Mouse (Mus musculus) monocyte, adult 5-6 weeks (primary cell): ENCODE results near the gene Pgam1. TPM values are rescaled to one million over a fixed set of nuclear protein-coding genes. Genes with fewer than 3 reads are reported as not detected.
A peak's percentile ranks its signal among the peaks of the same experiment; 100 is the strongest.
"Not testable (repeated sequence)": the region's sequence is repeated elsewhere in the genome, so short reads cannot be mapped to it uniquely, and the experiment has no call there.

Experiments used
- ATAC-seq: fragments of 153-309, 156-312 bp; replicated peaks from 2 replicates; pipeline ENCODE4 v1.8.0; 2017; ENCODE audit warnings: mild to moderate bottlenecking; ENCODE audit not compliant: low TSS enrichment, insufficient number of reproducible peaks, severe bottlenecking, poor library complexity, low FRiP score
- total RNA-seq: library from RNA; stranded (forward); fragments of 200-1000, 200-491, 200-594 nt; gene quantifications from 3 replicates; pipeline ENCODE4 v1.2.3, GENCODE M21; 2017

The Pgam1 gene
- total RNA-seq, 1 experiment from 2014 or later = 120 TPM

DNA sequence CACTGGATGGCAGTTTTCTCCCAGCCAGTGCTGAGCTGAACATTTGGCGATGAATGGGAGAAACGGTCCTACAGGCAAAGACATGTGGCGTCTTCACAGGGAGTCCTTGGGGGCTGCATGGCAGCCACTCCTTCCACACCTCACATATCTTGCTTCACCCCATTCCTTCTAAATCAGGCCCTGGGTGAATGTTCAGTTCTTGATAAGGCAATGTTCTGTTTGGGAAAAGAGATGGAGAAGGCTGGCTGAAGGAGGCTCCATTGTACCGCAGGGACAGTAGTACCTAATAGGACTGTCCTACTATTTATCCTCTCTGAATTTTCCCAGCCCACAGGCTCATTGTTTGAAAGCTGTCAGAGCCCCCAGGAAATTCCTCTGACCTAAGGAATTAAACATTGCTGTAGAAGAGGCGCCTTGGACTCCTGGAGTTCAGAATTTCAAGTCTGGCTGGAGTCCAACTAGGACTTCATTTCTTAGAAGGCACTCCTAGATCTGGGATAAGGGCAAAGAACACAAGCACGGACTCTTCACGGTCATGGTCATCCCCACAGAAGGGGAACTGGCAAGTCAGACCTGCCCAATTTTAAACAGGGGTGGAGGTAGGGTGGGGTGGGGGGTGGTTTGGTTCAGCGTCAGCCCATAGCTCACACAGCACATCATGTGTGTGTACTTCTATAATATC lies 4.5 kb upstream of the Pgam1 start:
- no peak for ATAC-seq

DNA sequence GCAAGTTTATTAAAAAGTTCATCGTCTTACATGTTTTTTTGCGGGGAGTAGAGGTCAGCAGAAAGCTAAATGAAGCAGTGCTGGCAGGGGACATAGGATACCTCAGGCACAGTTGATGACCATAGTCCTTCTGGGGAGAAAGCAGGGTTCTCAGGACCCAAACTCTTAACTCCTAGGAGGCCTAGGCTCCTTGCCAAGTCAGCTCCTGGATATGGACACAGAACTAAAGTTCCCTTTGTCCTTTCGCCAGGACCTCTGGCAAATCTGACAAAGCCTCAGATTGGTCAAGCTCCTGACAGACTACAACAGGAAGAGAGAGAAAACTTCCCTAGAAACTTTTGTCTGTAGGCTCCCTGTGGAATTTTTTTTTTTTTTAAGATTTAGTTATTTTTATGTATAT lies 3.0 kb upstream of the Pgam1 start:
- no peak for ATAC-seq

DNA sequence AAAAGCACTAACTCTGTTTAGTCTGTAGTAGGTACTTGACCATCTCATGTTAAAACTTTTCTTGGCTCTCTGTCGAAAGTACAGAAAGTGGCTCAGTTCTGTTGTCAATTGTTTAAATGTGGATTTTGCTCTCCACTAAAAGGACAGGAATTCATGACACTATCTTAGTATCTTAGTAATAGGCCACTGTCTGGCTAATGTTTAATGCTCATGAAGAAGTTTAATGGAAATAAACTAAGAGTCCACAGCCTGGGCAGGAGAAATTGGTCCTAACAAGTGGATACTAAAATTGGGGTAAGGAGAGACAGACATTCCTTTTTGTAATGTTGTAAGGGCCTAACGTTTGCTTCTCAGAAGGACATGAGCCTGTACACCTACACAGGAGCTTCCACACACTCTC lies 1.3 kb upstream of the Pgam1 start:
- no peak for ATAC-seq

GRCm38 (mm10) chr19:41912121-41913080 lies 678 bp downstream of the Pgam1 start:
- no peak for ATAC-seq

DNA sequence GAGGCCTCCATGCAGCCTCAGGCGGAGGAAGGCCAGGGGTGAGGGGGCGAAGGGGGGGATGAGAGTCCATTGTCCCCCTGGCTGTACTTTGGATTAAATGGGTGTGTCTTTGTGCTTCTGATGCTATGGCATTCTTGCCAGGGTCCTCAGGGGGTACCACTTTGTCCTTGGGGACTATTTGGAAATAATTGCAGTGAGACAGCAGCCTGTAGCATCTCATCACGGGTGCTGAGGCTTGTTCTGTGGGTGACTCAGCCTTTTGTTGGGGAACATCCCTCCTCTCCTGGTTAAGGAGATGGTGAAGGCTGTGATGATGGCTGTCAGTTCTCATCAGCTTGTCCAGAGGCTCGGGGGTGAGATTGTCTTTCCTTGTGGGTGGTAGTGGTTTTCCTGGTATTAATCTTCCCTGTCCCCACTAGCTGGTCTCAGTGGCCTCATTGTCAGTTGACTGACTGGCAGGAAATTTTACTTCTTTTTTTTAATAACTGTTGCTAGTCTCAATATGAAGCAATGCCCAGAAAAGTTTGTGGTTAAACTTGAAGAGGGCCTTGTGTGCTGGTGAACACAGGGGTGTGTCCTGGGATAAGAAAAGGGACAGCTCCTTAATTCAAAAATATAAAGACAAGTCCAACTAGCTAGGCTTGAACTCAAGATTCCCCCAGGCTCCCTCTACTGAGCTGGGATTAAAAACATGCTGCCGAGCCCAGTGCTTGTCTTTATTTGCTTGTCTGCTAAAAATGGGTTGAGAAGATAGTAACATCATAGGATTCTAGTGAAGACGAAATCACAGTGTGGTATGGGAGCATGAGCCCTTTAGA lies 2.3 kb downstream of the Pgam1 start:
- no peak for ATAC-seq

- not testable (repeated sequence) for ATAC-seq
Measured at GRCm38 (mm10) chr19:41914592-41914882, 2.8 kb downstream of the Pgam1 start.

- no peak for ATAC-seq
Measured at GRCm38 (mm10) chr19:41915294-41915693, 3.6 kb downstream of the Pgam1 start.

- ATAC-seq = peak; percentile 48
Measured at GRCm38 (mm10) chr19:41916853-41917252, 5.1 kb downstream of the Pgam1 start.

DNA sequence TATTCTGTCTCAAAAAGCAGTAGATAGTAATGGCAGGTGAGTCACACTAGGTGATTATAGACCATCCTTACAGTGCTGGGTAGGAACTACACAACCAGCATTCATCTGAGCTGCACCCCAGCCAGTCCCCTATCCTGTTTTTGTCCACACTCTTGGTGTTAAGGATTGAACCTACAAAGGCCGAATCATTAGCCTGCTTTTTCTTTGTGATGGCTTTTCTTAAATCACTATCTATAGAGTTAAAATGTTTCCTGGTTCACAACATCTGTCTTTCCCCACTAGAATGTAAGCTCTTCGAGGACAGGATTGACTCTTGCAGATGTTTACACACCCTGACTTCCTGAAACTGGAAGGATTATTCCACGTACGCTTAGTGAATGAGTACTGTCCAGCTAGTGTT lies 7.7 kb downstream of the Pgam1 start:
- no peak for ATAC-seq

- ATAC-seq = no peak
Measured at GRCm38 (mm10) chr19:41920412-41921067, 8.8 kb downstream of the Pgam1 start.

DNA sequence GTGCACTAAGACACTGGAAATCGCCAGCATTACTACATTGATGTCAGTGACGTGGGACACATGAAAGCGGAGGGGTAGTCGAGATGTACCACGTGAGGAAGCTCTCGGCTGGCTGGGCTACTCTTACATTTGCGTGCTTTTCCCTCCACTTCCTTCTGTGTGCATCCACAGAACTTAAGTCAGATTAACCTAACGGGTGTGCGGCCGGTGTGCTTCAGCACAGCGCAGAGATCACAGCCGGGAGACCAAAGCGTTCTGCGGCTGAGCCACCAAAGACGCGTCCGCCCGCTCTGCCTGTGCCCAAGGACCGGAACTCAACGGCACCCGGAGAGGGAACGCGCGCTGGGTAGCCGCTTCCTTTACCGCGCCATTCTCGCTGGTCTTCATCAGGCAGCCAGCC lies 21.0 kb downstream of the Pgam1 start:
- peak; percentile 16; the same call in 1 of the 2 replicates for ATAC-seq

- peak; percentile 99 for ATAC-seq
Measured at GRCm38 (mm10) chr19:41933179-41934086, 21.7 kb downstream of the Pgam1 start, which contains the start of the genes Exosc1 and Zdhhc16. Gene Exosc1 (minus strand): TSS chr19:41933423. Gene Zdhhc16 (plus strand): TSS chr19:41933480.

DNA sequence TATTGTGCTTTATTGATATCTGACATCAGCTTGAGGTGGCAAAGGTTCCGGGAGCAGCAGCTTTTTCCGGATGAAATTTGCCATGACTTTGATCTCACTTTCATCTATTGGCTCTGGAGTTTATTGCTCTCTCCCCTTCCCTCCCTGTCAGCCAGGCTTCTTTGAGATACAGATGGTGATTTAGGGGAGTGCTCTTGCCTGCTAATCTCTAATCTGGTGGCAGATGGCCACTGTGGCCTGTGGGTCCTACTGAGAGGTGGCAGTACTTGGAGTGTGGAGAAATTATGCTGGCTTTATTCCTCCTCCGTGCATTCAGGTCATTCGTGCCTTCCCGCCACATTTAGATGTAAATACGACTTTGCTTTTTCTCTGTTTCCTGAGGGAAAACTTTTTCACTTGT lies 22.4 kb downstream of the Pgam1 start:
- ATAC-seq = no peak

GRCm38 (mm10) chr19:41935921-41936320 lies 24.2 kb downstream of the Pgam1 start:
- no peak for ATAC-seq

DNA sequence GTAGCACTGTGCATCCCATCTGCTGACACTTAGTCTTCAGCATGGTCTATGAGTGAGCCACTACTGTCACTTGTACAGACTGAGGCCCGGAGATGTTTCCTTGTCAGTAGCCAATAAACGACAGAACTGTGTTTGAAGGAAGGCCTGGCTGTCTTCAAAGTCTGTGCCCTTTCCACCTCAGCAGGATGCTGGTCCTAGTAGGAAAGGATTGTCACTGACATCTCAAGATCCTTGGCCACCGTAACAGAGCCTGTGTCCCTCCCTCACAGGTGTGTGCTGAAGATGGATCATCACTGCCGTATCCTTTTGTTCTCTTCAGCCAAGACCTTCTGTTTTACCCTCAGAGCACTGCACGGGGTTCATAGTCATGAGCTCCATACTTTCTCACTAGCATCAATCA lies 26.8 kb downstream of the Pgam1 start:
- ATAC-seq = no peak

DNA sequence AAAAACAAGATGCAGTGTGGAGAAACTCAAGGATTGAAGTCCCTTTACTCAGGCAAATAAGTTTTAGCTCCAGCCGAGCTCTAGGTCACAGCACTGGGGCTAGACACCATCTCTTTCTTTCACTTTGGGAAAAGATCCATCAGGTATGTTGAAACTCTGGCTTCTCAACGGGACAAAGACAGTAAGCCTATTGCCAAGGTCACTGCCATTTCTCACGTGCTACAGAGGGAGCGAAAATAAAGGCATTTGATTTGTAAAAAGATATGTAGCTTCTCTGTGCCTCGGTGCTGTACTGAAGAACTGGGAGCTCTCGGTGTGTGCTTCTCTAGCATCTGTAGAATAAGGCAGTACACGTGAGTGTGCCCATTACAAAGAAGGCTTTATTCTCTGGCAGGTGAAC lies 32.1 kb downstream of the Pgam1 start:
- ATAC-seq = no peak

- no peak for ATAC-seq
Measured at GRCm38 (mm10) chr19:41952287-41952686, 40.6 kb downstream of the Pgam1 start.

DNA sequence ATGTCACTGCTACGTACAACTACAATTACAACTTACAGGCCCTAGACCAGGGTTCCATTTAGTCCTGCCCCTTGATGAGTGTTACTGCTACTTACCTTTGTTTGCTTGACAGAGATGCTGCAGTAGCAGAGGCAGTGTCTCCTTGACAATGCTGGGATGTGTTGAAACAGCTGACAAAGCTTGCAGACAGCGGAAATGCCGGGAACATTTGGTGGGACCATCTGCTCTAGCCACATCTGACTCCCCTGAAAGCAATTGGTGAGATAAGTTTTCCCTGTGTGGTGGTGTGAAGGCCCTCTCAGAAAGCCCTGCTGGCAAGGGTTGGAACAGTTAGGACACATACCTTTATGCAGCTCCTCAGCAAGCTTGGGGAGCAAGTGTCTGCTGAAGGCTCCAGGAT lies 41.9 kb downstream of the Pgam1 start:
- no peak for ATAC-seq
